Mouse (Mus musculus) CH12.LX (cell line): ENCODE measurements at regions not wholly inside any gene's neighbourhood (a gene's known extent, or its start where the extent isn't known, plus 50 kb on each side); places are given as distances from the start of the nearest gene placed in this dataset.

Experiments used
- DNase-seq: peaks from one replicate; pipeline ENCODE4 v3.0.0-alpha.2; 2013; ENCODE audit errors: extremely low read depth
- H3K27ac ChIP-seq: 2 replicates; pipeline ENCODE4 v1.5.1; 2012; ENCODE audit warnings: low read depth, mild to moderate bottlenecking, control low read depth, moderate library complexity; ENCODE audit not compliant: insufficient read depth
- H3K27me3 ChIP-seq: replicated peaks from 2 replicates; pipeline ENCODE3; 2012; ENCODE audit warnings: inconsistent platforms
- H3K36me3 ChIP-seq, 2 experiments: replicated peaks in 1 of 2; 2 replicates each; pipeline versions ENCODE3 to v1.6.1; 2012; ENCODE audit warnings: inconsistent platforms in 1 of 2, low read length in 1 of 2, mild to moderate bottlenecking in 1 of 2, mixed read lengths in 1 of 2, moderate library complexity in 1 of 2; ENCODE audit not compliant: control insufficient read depth in 1 of 2, insufficient read depth in 1 of 2
- H3K4me1 ChIP-seq, 2 experiments: 2 replicates each; pipeline ENCODE4 v1.6.1; 2012; ENCODE audit warnings: inconsistent platforms in 1 of 2, moderate library complexity in 1 of 2; ENCODE audit not compliant: insufficient read depth in 2 of 2, control insufficient read depth in 1 of 2
- H3K4me2 ChIP-seq: 2 replicates; pipeline ENCODE4 v1.6.1; 2012; ENCODE audit warnings: low read depth, mild to moderate bottlenecking, control low read depth; ENCODE audit not compliant: poor library complexity, insufficient read depth, severe bottlenecking
- H3K4me3 ChIP-seq, 3 experiments: fragments of 150-350 bp in 1 of 3; sonication (generic) in 1 of 3; replicated peaks in 1 of 3; 2 replicates each; pipeline versions ENCODE3 to v1.5.1; 2011 to 2012; ENCODE audit warnings: low read depth in 2 of 3, low read length in 2 of 3, mild to moderate bottlenecking in 2 of 3, moderate library complexity in 2 of 3, control low read depth in 1 of 3, improper control_type of control experiment in 1 of 3, inconsistent platforms in 1 of 3, mixed read lengths in 1 of 3; ENCODE audit not compliant: poor library complexity in 1 of 3
- H3K79me2 ChIP-seq: replicated peaks from 2 replicates; pipeline ENCODE4 v1.6.1; 2012; ENCODE audit warnings: mild to moderate bottlenecking, moderate library complexity; ENCODE audit not compliant: control insufficient read depth, poor library complexity, insufficient read depth, severe bottlenecking; ENCODE audit errors: extremely low read depth
- H3K9ac ChIP-seq: 2 replicates; pipeline ENCODE4 v1.6.1; 2012; ENCODE audit warnings: low read depth, mild to moderate bottlenecking, control low read depth, moderate library complexity; ENCODE audit not compliant: insufficient read depth
- H3K9me3 ChIP-seq: replicated peaks from 2 replicates; pipeline ENCODE3; 2012; ENCODE audit warnings: low read length, inconsistent platforms, mixed read lengths
- CHD2 ChIP-seq: IDR thresholded peaks from 2 replicates; pipeline ENCODE4 v1.6.1; 2011; ENCODE audit warnings: low read length, improper control_type of control experiment
- E2F4 ChIP-seq: IDR thresholded peaks from 2 replicates; pipeline ENCODE4 v1.6.1; 2011; ENCODE audit warnings: low read depth, low read length, improper control_type of control experiment; ENCODE audit not compliant: insufficient replicate concordance
- EP300 ChIP-seq: IDR thresholded peaks from 2 replicates; pipeline ENCODE4 v1.6.1; 2011; ENCODE audit warnings: low read length, improper control_type of control experiment
- GABPA ChIP-seq: IDR thresholded peaks from 2 replicates; pipeline ENCODE4 v1.6.1; 2012; ENCODE audit warnings: low read depth, low read length, improper control_type of control experiment, inconsistent platforms; ENCODE audit not compliant: insufficient replicate concordance
- HCFC1 ChIP-seq: IDR thresholded peaks from 2 replicates; pipeline ENCODE4 v1.6.1; 2012; ENCODE audit warnings: low read depth, mild to moderate bottlenecking, inconsistent platforms, low read length, improper control_type of control experiment
- JUN ChIP-seq: IDR thresholded peaks from 2 replicates; pipeline ENCODE4 v1.6.1; 2011; ENCODE audit warnings: low read depth, mild to moderate bottlenecking, low read length, improper control_type of control experiment, moderate library complexity; ENCODE audit not compliant: insufficient read depth
- JUND ChIP-seq: conservative IDR thresholded peaks from 2 replicates; pipeline ENCODE4 v1.6.1; 2011; ENCODE audit warnings: low read depth, low read length, improper control_type of control experiment
- KAT2A ChIP-seq: IDR thresholded peaks from 2 replicates; pipeline ENCODE4 v1.6.1; 2012; ENCODE audit warnings: low read length, improper control_type of control experiment, inconsistent platforms; ENCODE audit not compliant: insufficient replicate concordance
- MAFK ChIP-seq: IDR thresholded peaks from 2 replicates; pipeline ENCODE4 v1.6.1; 2011; ENCODE audit warnings: low read length, improper control_type of control experiment; ENCODE audit not compliant: insufficient replicate concordance
- MAX ChIP-seq: IDR thresholded peaks from 2 replicates; pipeline ENCODE4 v1.6.1; 2011; ENCODE audit warnings: low read length, improper control_type of control experiment
- MAZ ChIP-seq: IDR thresholded peaks from 2 replicates; pipeline ENCODE4 v1.6.1; 2012; ENCODE audit warnings: low read depth, mild to moderate bottlenecking, inconsistent platforms, low read length, improper control_type of control experiment, moderate library complexity
- MEF2A ChIP-seq: IDR thresholded peaks from 2 replicates; pipeline ENCODE4 v1.6.1; 2014; ENCODE audit warnings: low read depth, mild to moderate bottlenecking, inconsistent platforms, low read length, improper control_type of control experiment, borderline replicate concordance
- MYC ChIP-seq: IDR thresholded peaks from 2 replicates; pipeline ENCODE4 v1.6.1; 2011; ENCODE audit warnings: low read depth, mild to moderate bottlenecking, improper control_type of control experiment, low read length
- NELFE ChIP-seq: IDR thresholded peaks from 2 replicates; pipeline ENCODE4 v1.6.1; 2011; ENCODE audit warnings: low read depth, low read length, improper control_type of control experiment
- PAX5 ChIP-seq: IDR thresholded peaks from 2 replicates; pipeline ENCODE4 v1.6.1; 2012; ENCODE audit warnings: low read length, inconsistent platforms, mixed read lengths
- POLR2AphosphoS2 ChIP-seq: IDR thresholded peaks from 2 replicates; pipeline ENCODE4 v1.6.1; 2011; ENCODE audit warnings: low read depth, low read length, improper control_type of control experiment
- RAD21 ChIP-seq: IDR thresholded peaks from 2 replicates; pipeline ENCODE4 v1.6.1; 2011; ENCODE audit warnings: low read depth, mild to moderate bottlenecking, low read length, improper control_type of control experiment, moderate library complexity
- RCOR1 ChIP-seq: conservative IDR thresholded peaks from 2 replicates; pipeline ENCODE4 v1.6.1; 2012; ENCODE audit warnings: low read depth, mild to moderate bottlenecking, inconsistent platforms, low read length, improper control_type of control experiment
- TBP ChIP-seq: conservative IDR thresholded peaks from 2 replicates; pipeline ENCODE4 v1.6.1; 2011; ENCODE audit warnings: low read depth, low read length, improper control_type of control experiment
- USF1 ChIP-seq: IDR thresholded peaks from 2 replicates; pipeline ENCODE4 v1.6.1; 2014; ENCODE audit warnings: low read depth, mild to moderate bottlenecking, inconsistent platforms, low read length, improper control_type of control experiment
- USF2 ChIP-seq: conservative IDR thresholded peaks from 2 replicates; pipeline ENCODE4 v1.6.1; 2011; ENCODE audit warnings: low read depth, low read length, improper control_type of control experiment
- ZC3H11A ChIP-seq: IDR thresholded peaks from 2 replicates; pipeline ENCODE4 v1.6.1; 2012; ENCODE audit warnings: low read depth, mild to moderate bottlenecking, inconsistent platforms, low read length, improper control_type of control experiment
- ZKSCAN1 ChIP-seq: IDR thresholded peaks from 2 replicates; pipeline ENCODE4 v1.6.1; 2012; ENCODE audit warnings: low read depth, inconsistent platforms, low read length, improper control_type of control experiment, borderline replicate concordance
- ZMIZ1 ChIP-seq: IDR thresholded peaks from 2 replicates; pipeline ENCODE4 v1.6.1; 2012; ENCODE audit warnings: low read depth, mild to moderate bottlenecking, inconsistent platforms, low read length, improper control_type of control experiment
- ZNF384 ChIP-seq: IDR thresholded peaks from 2 replicates; pipeline ENCODE4 v1.6.1; 2012; ENCODE audit warnings: low read depth, low read length, improper control_type of control experiment, inconsistent platforms
- dilution Hi-C: fragments of 300-500 bp; cut with MboI; formaldehyde crosslinking; loops from 2 replicates; pipeline ENCODE4 v1.14.3; 2020; ENCODE audit warnings: low sequenced_read_pairs; ENCODE audit not compliant: extremely low pct_unique_long_range_greater_than_20kb, extremely low pct_ligation_motif_present
- in situ Hi-C: fragments of 300-500 bp; cut with MboI; formaldehyde crosslinking; loops from 3 replicates; pipeline ENCODE4 v1.14.3; 2019; ENCODE audit warnings: low sequenced_read_pairs, low pct_ligation_motif_present, low pct_unique_long_range_greater_than_20kb, mixed read lengths

GRCm38 (mm10) chr8:128069749-128070148, 288.7 kb upstream of the Nrp1 start:
- dilution Hi-C loops = no loop called here
- TF ChIP-seq MYC = no peak
- TF ChIP-seq ZKSCAN1 = no peak
- no peak for TF ChIP-seq PAX5
- TF ChIP-seq JUN = no peak
- TF ChIP-seq MAFK = no peak
- no peak for TF ChIP-seq ZNF384
- no peak for TF ChIP-seq TBP
- TF ChIP-seq MAX = no peak
- TF ChIP-seq EP300 = no peak
- no peak for TF ChIP-seq HCFC1
- no peak for TF ChIP-seq KAT2A
- TF ChIP-seq RAD21 = no peak
- no peak for TF ChIP-seq NELFE
- TF ChIP-seq, all 38 proteins: peak for 0
- no peaks in the 10 kb centered on the region for H3K27me3 ChIP-seq
- H3K9ac ChIP-seq = no peak overlapping the region
- no peaks in the 10 kb centered on the region for H3K9me3 ChIP-seq
- H3K27ac ChIP-seq = no peak overlapping the region
- H3K4me1 ChIP-seq = peaks cover 12 to 42% of the 10 kb centered on the region in 2 experiments
- H3K36me3 ChIP-seq = no peaks in the 10 kb centered on the region
- no peak for DNase-seq
- in situ Hi-C loops = no loop called here
- H3K4me2 ChIP-seq = no peak overlapping the region
- H3K79me2 ChIP-seq = no peaks in the 10 kb centered on the region
- no peak overlapping the region for H3K4me3 ChIP-seq

GRCm38 (mm10) chr8:128075566-128075965, 282.8 kb upstream of the Nrp1 start:
- Histone ChIP-seq H3K4me3 (no peak overlapping the region), H3K9me3 (no peaks in the 10 kb centered on the region), H3K4me2 (no peak overlapping the region), H3K79me2 (no peaks in the 10 kb centered on the region), H3K9ac (no peak overlapping the region), H3K27me3 (no peaks in the 10 kb centered on the region), H3K4me1 (peaks cover 16 to 40% of the 10 kb centered on the region in 2 experiments), H3K36me3 (no peaks in the 10 kb centered on the region), H3K27ac (no peak overlapping the region)
- no peak for TF ChIP-seq USF2
- no peak for TF ChIP-seq MEF2A
- TF ChIP-seq JUN = no peak
- no peak for TF ChIP-seq RCOR1
- TF ChIP-seq ZMIZ1 = no peak
- TF ChIP-seq JUND = no peak
- no peak for TF ChIP-seq CHD2
- no peak for TF ChIP-seq HCFC1
- no peak for TF ChIP-seq EP300
- no peak for TF ChIP-seq ZKSCAN1
- TF ChIP-seq ZC3H11A = no peak
- no peak for TF ChIP-seq POLR2AphosphoS2
- no peak for TF ChIP-seq ZNF384
- no peak for TF ChIP-seq RAD21
- no peak for TF ChIP-seq E2F4
- TF ChIP-seq GABPA = no peak
- no peak for TF ChIP-seq MAZ
- no peak for TF ChIP-seq USF1
- dilution Hi-C loops = no loop called here
- DNase-seq = no peak
- in situ Hi-C loops = no loop called here
